Mouse (Mus musculus): Measurements from ENCODE around the gene Slc9a1. TPM values are rescaled to one million over a fixed set of nuclear protein-coding genes. Genes with fewer than 3 reads are reported as not detected.

The Slc9a1 gene
- polyA plus RNA-seq, 1 experiment from 2014 or later = 6.8 TPM

GRCm38 (mm10) chr4:133449726-133450125 is 80.2 kb downstream of the Slc9a1 start:
- Histone ChIP-seq H3K4me1 (replicated peaks) (peaks cover 9% of the 10 kb centered on the region), H3K4me2 (replicated peaks) (0 out of 2 replicates have a peak overlapping the region, but pooled peaks have one; percentile 26), H3K9ac (replicated peaks) (no peak overlapping the region), H3K4me3 (replicated peaks) (no peak overlapping the region), H3K27me3 (no peaks in the 10 kb centered on the region), H3K9me3 (no peaks in the 10 kb centered on the region), H3K27ac (no peak overlapping the region), H3K36me3 (no peaks in the 10 kb centered on the region)
- WGBS = 15% methylated on average over 13 of the region's 13 CpGs
- ATAC-seq = no peak

GRCm38 (mm10) chr4:133451536-133451935 is 82.0 kb downstream of the Slc9a1 start:
- no peak for ATAC-seq
- H3K36me3 ChIP-seq = no peaks in the 10 kb centered on the region
- 0 out of 2 replicates have a peak, but pooled peaks cover 4% of the 10 kb centered on the region for H3K9me3 ChIP-seq
- H3K4me3 ChIP-seq (replicated peaks) = no peak overlapping the region
- WGBS = 9% methylated on average over 10 of the region's 10 CpGs
- H3K4me2 ChIP-seq (replicated peaks) = no peak overlapping the region
- no peaks in the 10 kb centered on the region for H3K27me3 ChIP-seq
- H3K27ac ChIP-seq = no peak overlapping the region
- H3K4me1 ChIP-seq (replicated peaks) = peaks cover 9% of the 10 kb centered on the region
- no peak overlapping the region for H3K9ac ChIP-seq (replicated peaks)

GRCm38 (mm10) chr4:133452433-133452832 is 82.9 kb downstream of the Slc9a1 start:
- ATAC-seq = no peak
- no peak overlapping the region for H3K4me3 ChIP-seq (replicated peaks)
- no peak overlapping the region for H3K9ac ChIP-seq (replicated peaks)
- 0 out of 2 replicates have a peak, but pooled peaks cover 4% of the 10 kb centered on the region for H3K9me3 ChIP-seq
- H3K4me1 ChIP-seq (replicated peaks) = peaks cover 9% of the 10 kb centered on the region
- H3K27ac ChIP-seq = no peak overlapping the region
- no peaks in the 10 kb centered on the region for H3K36me3 ChIP-seq
- no peaks in the 10 kb centered on the region for H3K27me3 ChIP-seq
- WGBS = 69% methylated on average over 7 of the region's 7 CpGs
- H3K4me2 ChIP-seq (replicated peaks) = no peak overlapping the region

GRCm38 (mm10) chr4:133458044-133458443 is 88.5 kb downstream of the Slc9a1 start:
- Histone ChIP-seq H3K9me3 (0 out of 2 replicates have a peak, but pooled peaks cover 4% of the 10 kb centered on the region), H3K9ac (replicated peaks) (no peak overlapping the region), H3K4me2 (replicated peaks) (no peak overlapping the region), H3K36me3 (no peaks in the 10 kb centered on the region), H3K27me3 (no peaks in the 10 kb centered on the region), H3K4me3 (replicated peaks) (no peak overlapping the region), H3K4me1 (replicated peaks) (no peaks in the 10 kb centered on the region), H3K27ac (no peak overlapping the region)
- WGBS = 77% methylated on average over 3 of the region's 3 CpGs
- ATAC-seq = no peak

DNA sequence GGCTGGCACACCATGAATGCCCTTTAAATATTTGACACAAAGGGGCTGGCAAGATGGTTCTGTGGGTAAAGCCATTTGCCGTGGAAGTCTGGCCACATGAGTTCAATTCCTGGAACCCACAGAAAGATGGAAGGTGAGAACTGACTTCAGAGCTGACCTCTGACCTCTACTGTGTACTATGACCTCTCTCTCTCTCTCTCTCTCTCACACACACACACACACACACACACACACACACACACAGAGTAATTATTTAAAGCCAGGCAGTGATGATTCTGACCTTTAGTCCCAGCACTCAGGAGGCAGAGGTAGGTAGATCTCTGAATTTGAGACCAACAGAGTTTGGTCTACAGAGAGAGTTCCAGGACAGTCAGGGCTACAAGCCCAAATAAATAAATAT is 90.5 kb downstream of the Slc9a1 start:
- no peaks in the 10 kb centered on the region for H3K36me3 ChIP-seq
- H3K27ac ChIP-seq = no peak overlapping the region
- no peak overlapping the region for H3K9ac ChIP-seq (replicated peaks)
- no peaks in the 10 kb centered on the region for H3K27me3 ChIP-seq
- ATAC-seq = no peak
- no peak overlapping the region for H3K4me3 ChIP-seq (replicated peaks)
- 84% methylated on average over 1 of the region's 1 CpGs for WGBS
- 0 out of 2 replicates have a peak, but pooled peaks cover 4% of the 10 kb centered on the region for H3K9me3 ChIP-seq
- H3K4me1 ChIP-seq (replicated peaks) = no peaks in the 10 kb centered on the region
- H3K4me2 ChIP-seq (replicated peaks) = no peak overlapping the region

GRCm38 (mm10) chr4:133460796-133461325 is 91.4 kb downstream of the Slc9a1 start:
- Histone ChIP-seq H3K4me2 (replicated peaks) (no peak overlapping the region), H3K9ac (replicated peaks) (no peak overlapping the region), H3K9me3 (0 out of 2 replicates have a peak, but pooled peaks cover 3% of the 10 kb centered on the region), H3K4me3 (replicated peaks) (no peak overlapping the region), H3K27ac (no peak overlapping the region), H3K4me1 (replicated peaks) (no peaks in the 10 kb centered on the region), H3K27me3 (no peaks in the 10 kb centered on the region), H3K36me3 (no peaks in the 10 kb centered on the region)
- ATAC-seq = no peak
- 53% methylated on average over 5 of the region's 5 CpGs for WGBS

- H3K9me3 ChIP-seq = no peaks in the 10 kb centered on the region
- no peak overlapping the region for H3K9ac ChIP-seq (replicated peaks)
- no peak overlapping the region for H3K27ac ChIP-seq
- H3K27me3 ChIP-seq = no peaks in the 10 kb centered on the region
- no peaks in the 10 kb centered on the region for H3K4me1 ChIP-seq (replicated peaks)
- no peaks in the 10 kb centered on the region for H3K36me3 ChIP-seq
- H3K4me3 ChIP-seq (replicated peaks) = no peak overlapping the region
- H3K4me2 ChIP-seq (replicated peaks) = no peak overlapping the region
- WGBS = 84% methylated on average over 4 of the region's 4 CpGs
- no peak for ATAC-seq
Measured at GRCm38 (mm10) chr4:133461362-133461761, 91.9 kb downstream of the Slc9a1 start.

DNA sequence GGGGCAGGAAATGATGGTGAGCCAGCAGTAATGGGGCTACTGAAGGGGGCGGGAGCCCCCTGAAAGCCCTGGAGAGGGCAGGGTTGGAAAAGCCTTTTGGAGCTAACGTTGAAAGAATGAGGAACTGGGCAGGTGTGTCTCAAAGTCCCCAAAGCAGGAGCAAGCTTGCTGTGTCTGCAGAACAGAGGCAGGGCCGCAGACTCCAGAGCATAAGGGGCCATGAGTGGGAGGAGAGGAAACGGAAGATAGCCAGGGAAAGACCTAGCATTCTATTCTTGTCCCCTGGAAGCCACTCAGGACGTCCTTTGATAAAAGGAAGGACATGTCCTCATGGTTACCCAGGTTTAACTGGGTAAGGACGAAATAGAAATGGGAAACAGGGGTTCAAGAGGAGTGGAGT is 93.7 kb downstream of the Slc9a1 start:
- Histone ChIP-seq H3K4me3 (replicated peaks) (no peak overlapping the region), H3K27me3 (peaks cover 9% of the 10 kb centered on the region; the same call in 1 of the 2 replicates), H3K4me1 (replicated peaks) (peaks cover 5% of the 10 kb centered on the region), H3K36me3 (no peaks in the 10 kb centered on the region), H3K9me3 (no peaks in the 10 kb centered on the region), H3K27ac (no peak overlapping the region), H3K9ac (replicated peaks) (no peak overlapping the region), H3K4me2 (replicated peaks) (no peak overlapping the region)
- WGBS = 69% methylated on average over 6 of the region's 6 CpGs
- ATAC-seq = no peak

GRCm38 (mm10) chr4:133468080-133468479 is 98.6 kb downstream of the Slc9a1 start:
- no peaks in the 10 kb centered on the region for H3K36me3 ChIP-seq
- no peak overlapping the region for H3K27ac ChIP-seq
- H3K4me3 ChIP-seq (replicated peaks) = peak overlapping the region; percentile 48
- H3K4me1 ChIP-seq (replicated peaks) = peaks cover 9% of the 10 kb centered on the region
- peak overlapping the region; percentile 64 for H3K9ac ChIP-seq (replicated peaks)
- H3K9me3 ChIP-seq = no peaks in the 10 kb centered on the region
- peak; percentile 66 for ATAC-seq
- peaks cover 25% of the 10 kb centered on the region for H3K27me3 ChIP-seq
- H3K4me2 ChIP-seq (replicated peaks) = peak overlapping the region; percentile 93
- under 1% methylated on average over 27 of the region's 27 CpGs for WGBS

- Histone ChIP-seq H3K27ac (no peak overlapping the region), H3K9me3 (no peaks in the 10 kb centered on the region), H3K27me3 (peaks cover 25% of the 10 kb centered on the region), H3K9ac (replicated peaks) (no peak overlapping the region), H3K4me1 (replicated peaks) (peaks cover 9% of the 10 kb centered on the region), H3K4me3 (replicated peaks) (0 out of 2 replicates have a peak overlapping the region, but pooled peaks have one; percentile 48), H3K36me3 (no peaks in the 10 kb centered on the region), H3K4me2 (replicated peaks) (no peak overlapping the region)
- ATAC-seq = no peak
- 18% methylated on average over 12 of the region's 12 CpGs for WGBS
Measured at GRCm38 (mm10) chr4:133469122-133469521, 99.6 kb downstream of the Slc9a1 start.

GRCm38 (mm10) chr4:133471135-133471821 is 101.8 kb downstream of the Slc9a1 start:
- ATAC-seq = no peak
- no peak overlapping the region for H3K27ac ChIP-seq
- no peaks in the 10 kb centered on the region for H3K9me3 ChIP-seq
- H3K36me3 ChIP-seq = no peaks in the 10 kb centered on the region
- whole genome bisulfite sequencing = 77% methylated on average over 7 of the region's 7 CpGs
- peaks cover 26% of the 10 kb centered on the region for H3K27me3 ChIP-seq
- H3K4me1 ChIP-seq (replicated peaks) = peaks cover 9% of the 10 kb centered on the region
- no peak overlapping the region for H3K4me3 ChIP-seq (replicated peaks)
- H3K9ac ChIP-seq (replicated peaks) = no peak overlapping the region
- H3K4me2 ChIP-seq (replicated peaks) = no peak overlapping the region

All from midbrain, embryonic 13.5 days (tissue).